Mouse (Mus musculus) neural tube, embryonic 15.5 days (tissue): ENCODE measurements around the gene Vmn1r210. TPM values are rescaled to one million over a fixed set of nuclear protein-coding genes. Genes with fewer than 3 reads are reported as not detected.

Experiments
- polyA plus RNA-seq: library from polyadenylated mRNA; unstranded; fragments of >200 nt; fragmentation: Nextera tagmentation; extraction: Ambion mirVana; gene quantifications from 2 replicates; pipeline ENCODE4 v1.2.1, GENCODE M21; 2015

Vmn1r210 gene
- polyA plus RNA-seq, 1 experiment from 2014 or later: not detected

Other genes with a start within 250 kb of the Vmn1r210 start
- gene Vmn1r205, start 238.3 kb downstream of the Vmn1r210 start, polyA plus RNA-seq: not detected in 2 replicates
- not detected in 2 replicates for gene Vmn1r206, start 207.1 kb downstream of the Vmn1r210 start, polyA plus RNA-seq
- gene Vmn1r207-ps, start 101.7 kb downstream of the Vmn1r210 start, polyA plus RNA-seq: not detected in 2 replicates
- gene Vmn1r208, start 53.9 kb downstream of the Vmn1r210 start, polyA plus RNA-seq: not detected in 2 replicates
- not detected in 2 replicates for gene Vmn1r209, start 21.7 kb downstream of the Vmn1r210 start, polyA plus RNA-seq
- gene Vmn1r211, start 26.2 kb upstream of the Vmn1r210 start, polyA plus RNA-seq: not detected in 2 replicates
- gene Vmn1r212, start 52.9 kb upstream of the Vmn1r210 start, polyA plus RNA-seq: not detected in 2 replicates
- gene Vmn1r213, start 176.3 kb upstream of the Vmn1r210 start, polyA plus RNA-seq: not detected in 2 replicates
- not detected in 2 replicates for gene Vmn1r214, start 199.1 kb upstream of the Vmn1r210 start, polyA plus RNA-seq
- not detected in 2 replicates for gene Vmn1r215, start 236.7 kb upstream of the Vmn1r210 start, polyA plus RNA-seq